Mouse (Mus musculus): ENCODE data around the gene Pde3b. TPM values are rescaled to one million over a fixed set of nuclear protein-coding genes. Genes with fewer than 3 reads are reported as not detected.

Pde3b gene
- total and polyA plus RNA-seq, 3 experiments, result 0.12 to 14.7 (median 0.82) TPM

GRCm38 (mm10) chr7:114452876-114453275, 37.8 kb downstream of the Pde3b start:
- H3K27me3 ChIP-seq (ENCODE audit: insufficient read depth, low read length), result no peaks in the 10 kb centered on the region
- H3K4me1 ChIP-seq (ENCODE audit: insufficient read depth, low read depth, low read length), result peaks cover 27% of the 10 kb centered on the region
- no peak for ATAC-seq (ENCODE audit: extremely low read depth, insufficient number of reproducible peaks, low FRiP score, poor library complexity, severe bottlenecking)
- H3K4me3 ChIP-seq (ENCODE audit: low read depth, low read length), result no peak overlapping the region
- no peak for DNase-seq (ENCODE audit: low spot score)
- no peaks in the 10 kb centered on the region for H3K9me3 ChIP-seq (replicated peaks)
- no peak for TF ChIP-seq GATA1 (IDR thresholded peaks at IDR 0.05; ENCODE audit: borderline replicate concordance, low read length)
- no peak for TF ChIP-seq GATA2 (IDR thresholded peaks at IDR 0.05; ENCODE audit: borderline replicate concordance, low read depth, low read length)
- no peak for TF ChIP-seq POLR2AphosphoS5 (IDR thresholded peaks at IDR 0.05; ENCODE audit: insufficient replicate concordance, low read depth, low read length)
- no peak for TF ChIP-seq TAL1 (conservative IDR thresholded peaks at IDR 0.05; ENCODE audit: low read depth, low read length)
- no peak for TF ChIP-seq CTCF (IDR thresholded peaks at IDR 0.05; ENCODE audit: low read depth, low read length)
- H3K36me3 ChIP-seq (replicated peaks), result no peaks in the 10 kb centered on the region

- Histone ChIP-seq H3K27me3 (ENCODE audit: insufficient read depth, low read length) (no peaks in the 10 kb centered on the region), H3K4me1 (ENCODE audit: insufficient read depth, low read depth, low read length) (peaks cover 27% of the 10 kb centered on the region), H3K36me3 (replicated peaks) (no peaks in the 10 kb centered on the region), H3K4me3 (ENCODE audit: low read depth, low read length) (no peak overlapping the region; the same call in 1 of the 2 replicates), H3K9me3 (replicated peaks) (no peaks in the 10 kb centered on the region)
- DNase-seq (ENCODE audit: low spot score), result peak; percentile 25
- TF ChIP-seq POLR2AphosphoS5 (IDR thresholded peaks at IDR 0.05; ENCODE audit: insufficient replicate concordance, low read depth, low read length) (no peak), TAL1 (conservative IDR thresholded peaks at IDR 0.05; ENCODE audit: low read depth, low read length) (no peak), GATA2 (IDR thresholded peaks at IDR 0.05; ENCODE audit: borderline replicate concordance, low read depth, low read length) (no peak), GATA1 (IDR thresholded peaks at IDR 0.05; ENCODE audit: borderline replicate concordance, low read length) (no peak), CTCF (IDR thresholded peaks at IDR 0.05; ENCODE audit: low read depth, low read length) (no peak)
- peak; percentile 92 for ATAC-seq (ENCODE audit: extremely low read depth, insufficient number of reproducible peaks, low FRiP score, poor library complexity, severe bottlenecking)
These were observed 38.4 kb downstream of the Pde3b start for GRCm38 (mm10) chr7:114453300-114453990.

GRCm38 (mm10) chr7:114454858-114455257, 39.8 kb downstream of the Pde3b start:
- Histone ChIP-seq H3K4me3 (ENCODE audit: low read depth, low read length) (no peak overlapping the region), H3K9me3 (replicated peaks) (no peaks in the 10 kb centered on the region), H3K36me3 (replicated peaks) (no peaks in the 10 kb centered on the region), H3K27me3 (ENCODE audit: insufficient read depth, low read length) (no peaks in the 10 kb centered on the region), H3K4me1 (ENCODE audit: insufficient read depth, low read depth, low read length) (peaks cover 25% of the 10 kb centered on the region)
- DNase-seq (ENCODE audit: low spot score) (no peak), ATAC-seq (ENCODE audit: extremely low read depth, insufficient number of reproducible peaks, low FRiP score, poor library complexity, severe bottlenecking) (no peak)
- TF ChIP-seq CTCF (IDR thresholded peaks at IDR 0.05; ENCODE audit: low read depth, low read length), result no peak

- no peak for ATAC-seq (ENCODE audit: extremely low read depth, insufficient number of reproducible peaks, low FRiP score, poor library complexity, severe bottlenecking)
- TF ChIP-seq CTCF (IDR thresholded peaks at IDR 0.05; ENCODE audit: low read depth, low read length), result no peak
- no peak for TF ChIP-seq TAL1 (conservative IDR thresholded peaks at IDR 0.05; ENCODE audit: low read depth, low read length)
- no peak for TF ChIP-seq POLR2AphosphoS5 (IDR thresholded peaks at IDR 0.05; ENCODE audit: insufficient replicate concordance, low read depth, low read length)
- no peak for TF ChIP-seq GATA2 (IDR thresholded peaks at IDR 0.05; ENCODE audit: borderline replicate concordance, low read depth, low read length)
- no peak for TF ChIP-seq GATA1 (IDR thresholded peaks at IDR 0.05; ENCODE audit: borderline replicate concordance, low read length)
- H3K36me3 ChIP-seq (replicated peaks), result no peaks in the 10 kb centered on the region
- no peak for DNase-seq (ENCODE audit: low spot score)
- no peaks in the 10 kb centered on the region for H3K27me3 ChIP-seq (ENCODE audit: insufficient read depth, low read length)
- H3K4me3 ChIP-seq (ENCODE audit: low read depth, low read length), result no peak overlapping the region
- H3K4me1 ChIP-seq (ENCODE audit: insufficient read depth, low read depth, low read length), result peaks cover 33% of the 10 kb centered on the region
- H3K9me3 ChIP-seq (replicated peaks), result no peaks in the 10 kb centered on the region
These were observed 41.8 kb downstream of the Pde3b start for GRCm38 (mm10) chr7:114456904-114457303.

- Histone ChIP-seq H3K4me1 (ENCODE audit: insufficient read depth, low read depth, low read length) (peaks cover 16% of the 10 kb centered on the region), H3K4me3 (ENCODE audit: low read depth, low read length) (no peak overlapping the region), H3K9me3 (replicated peaks) (no peaks in the 10 kb centered on the region), H3K36me3 (replicated peaks) (no peaks in the 10 kb centered on the region), H3K27me3 (ENCODE audit: insufficient read depth, low read length) (no peaks in the 10 kb centered on the region)
- DNase-seq (ENCODE audit: low spot score) (no peak), ATAC-seq (ENCODE audit: extremely low read depth, insufficient number of reproducible peaks, low FRiP score, poor library complexity, severe bottlenecking) (no peak; the same call in 1 of the 2 replicates)
- no peak for TF ChIP-seq GATA2 (IDR thresholded peaks at IDR 0.05; ENCODE audit: borderline replicate concordance, low read depth, low read length)
- TF ChIP-seq GATA1 (IDR thresholded peaks at IDR 0.05; ENCODE audit: borderline replicate concordance, low read length), result no peak
- TF ChIP-seq TAL1 (conservative IDR thresholded peaks at IDR 0.05; ENCODE audit: low read depth, low read length), result no peak
- TF ChIP-seq POLR2AphosphoS5 (IDR thresholded peaks at IDR 0.05; ENCODE audit: insufficient replicate concordance, low read depth, low read length), result no peak
- TF ChIP-seq CTCF (IDR thresholded peaks at IDR 0.05; ENCODE audit: low read depth, low read length), result no peak
These were observed 44.8 kb downstream of the Pde3b start for GRCm38 (mm10) chr7:114459909-114460308.

- Histone ChIP-seq H3K36me3 (replicated peaks) (no peaks in the 10 kb centered on the region), H3K27me3 (ENCODE audit: insufficient read depth, low read length) (no peaks in the 10 kb centered on the region), H3K4me3 (ENCODE audit: low read depth, low read length) (no peak overlapping the region), H3K4me1 (ENCODE audit: insufficient read depth, low read depth, low read length) (peaks cover 12% of the 10 kb centered on the region), H3K9me3 (replicated peaks) (no peaks in the 10 kb centered on the region)
- ATAC-seq (ENCODE audit: extremely low read depth, insufficient number of reproducible peaks, low FRiP score, poor library complexity, severe bottlenecking) (no peak), DNase-seq (ENCODE audit: low spot score) (no peak)
- TF ChIP-seq GATA2 (IDR thresholded peaks at IDR 0.05; ENCODE audit: borderline replicate concordance, low read depth, low read length) (no peak), GATA1 (IDR thresholded peaks at IDR 0.05; ENCODE audit: borderline replicate concordance, low read length) (no peak), CTCF (IDR thresholded peaks at IDR 0.05; ENCODE audit: low read depth, low read length) (no peak), POLR2AphosphoS5 (IDR thresholded peaks at IDR 0.05; ENCODE audit: insufficient replicate concordance, low read depth, low read length) (no peak), TAL1 (conservative IDR thresholded peaks at IDR 0.05; ENCODE audit: low read depth, low read length) (no peak)
These were observed 46.6 kb downstream of the Pde3b start for GRCm38 (mm10) chr7:114461727-114462126.

Data from G1E (cell line).